ENCODE assay signal across 10 mouse cellular contexts in genomic region chr1:143730899-143731298, GRCm38 (mm10). TPM values are rescaled to one million over a fixed set of nuclear protein-coding genes. Genes with fewer than 3 reads are reported as not detected.
DNase-seq lines count a peak whose midpoint lies in the region; ATAC-seq and TF ChIP-seq lines count a peak whose summit lies in the region.
"Had no signal": no experiment of that assay in that cellular context is flagged by ENCODE, and none has a peak within 500 bp of the region (broad histone marks: within the 10 kb centered on the region; RNA-seq: fewer than 3 reads in every experiment).

No protein-coding gene starts in this region.

- no peaks in the 10 kb centered on the region for H3K9me3 ChIP-seq in hindbrain, postnatal 0 days (ENCODE audit: low read length)
- H3K9me3 ChIP-seq in hindbrain, embryonic 14.5 days (ENCODE audit: control insufficient read depth, low read length) = no peaks in the 10 kb centered on the region
- no peaks in the 10 kb centered on the region for H3K9me3 ChIP-seq in E14TG2a.4 (ENCODE audit: low read length)
- no peaks in the 10 kb centered on the region for H3K9me3 ChIP-seq in forebrain, embryonic 13.5 days (replicated peaks)
- H3K9me3 ChIP-seq: embryonic facial prominence, embryonic 13.5 days had no signal

- peak; percentile 61 for TF ChIP-seq CTCF in hindbrain, postnatal 0 days (IDR thresholded peaks at IDR 0.05; ENCODE audit: low read depth)
- peak; percentile 71 for TF ChIP-seq CTCF in E14TG2a.4 (conservative IDR thresholded peaks at IDR 0.05; ENCODE audit: low read length)

- no peak overlapping the region for H3K9ac ChIP-seq in hindbrain, postnatal 0 days (replicated peaks; ENCODE audit: low read length)
- H3K9ac ChIP-seq in hindbrain, embryonic 14.5 days = no peak overlapping the region
- no peak overlapping the region for H3K9ac ChIP-seq in forebrain, embryonic 13.5 days
- H3K9ac ChIP-seq: embryonic facial prominence, embryonic 13.5 days had no signal

- H3K4me2 ChIP-seq in hindbrain, postnatal 0 days (ENCODE audit: low read depth, low read length) = no peak overlapping the region
- no peak overlapping the region for H3K4me2 ChIP-seq in hindbrain, embryonic 14.5 days (replicated peaks)
- H3K4me2 ChIP-seq in forebrain, embryonic 13.5 days = no peak overlapping the region
- H3K4me2 ChIP-seq: embryonic facial prominence, embryonic 13.5 days had no signal

- no peaks in the 10 kb centered on the region for H3K36me3 ChIP-seq in hindbrain, postnatal 0 days (ENCODE audit: insufficient read depth, low read length)
- H3K36me3 ChIP-seq in hindbrain, embryonic 14.5 days (replicated peaks; ENCODE audit: control insufficient read depth, insufficient read depth) = no peaks in the 10 kb centered on the region
- no peaks in the 10 kb centered on the region for H3K36me3 ChIP-seq in E14TG2a.4 (ENCODE audit: insufficient read depth, low read length)
- H3K36me3 ChIP-seq in forebrain, embryonic 13.5 days (ENCODE audit: poor library complexity, severe bottlenecking) = no peaks in the 10 kb centered on the region
- H3K36me3 ChIP-seq: embryonic facial prominence, embryonic 13.5 days had no signal

- no peak overlapping the region for H3K27ac ChIP-seq in hindbrain, postnatal 0 days
- H3K27ac ChIP-seq in hindbrain, embryonic 14.5 days = no peak overlapping the region
- no peak overlapping the region for H3K27ac ChIP-seq in forebrain, embryonic 13.5 days
- H3K27ac ChIP-seq: embryonic facial prominence, embryonic 13.5 days had no signal

- peak; percentile 50 for DNase-seq in hindbrain, postnatal 0 days (ENCODE audit: low spot score)
- no peak for DNase-seq in hindbrain, embryonic 14.5 days (ENCODE audit: low spot score)
- peak; percentile 59 for DNase-seq in lung, postnatal 36 days
- DNase-seq in right cerebral cortex, adult 18-20 months = no peak
- no peak for DNase-seq in frontal cortex, postnatal 25 days (ENCODE audit: low spot score in 2 of 2)

- H3K4me3 ChIP-seq in hindbrain, postnatal 0 days (ENCODE audit: low read length) = no peak overlapping the region
- H3K4me3 ChIP-seq in hindbrain, embryonic 14.5 days (replicated peaks; ENCODE audit: low read length) = no peak overlapping the region
- H3K4me3 ChIP-seq in E14TG2a.4 (replicated peaks; ENCODE audit: low read length) = no peak overlapping the region
- no peak overlapping the region for H3K4me3 ChIP-seq in forebrain, embryonic 13.5 days
- H3K4me3 ChIP-seq: embryonic facial prominence, embryonic 13.5 days; megakaryocyte, embryonic 14.5 days had no signal

- WGBS in hindbrain, postnatal 0 days = 80% methylated on average over 2 of the region's 2 CpGs
- WGBS in hindbrain, embryonic 14.5 days = 91% methylated on average over 2 of the region's 2 CpGs
- 75% methylated on average over 2 of the region's 2 CpGs for WGBS in forebrain, embryonic 13.5 days

- no peak for ATAC-seq in hindbrain, postnatal 0 days
- no peak for ATAC-seq in hindbrain, embryonic 14.5 days (ENCODE audit: low FRiP score)
- peak; percentile 94 for ATAC-seq in common myeloid progenitor, adult 5-6 weeks (replicated peaks; ENCODE audit: low read depth, poor library complexity, severe bottlenecking)
- ATAC-seq in forebrain, embryonic 13.5 days = no peak

- H3K27me3 ChIP-seq in hindbrain, postnatal 0 days (ENCODE audit: insufficient read depth, low read length) = no peaks in the 10 kb centered on the region
- H3K27me3 ChIP-seq in hindbrain, embryonic 14.5 days (ENCODE audit: control insufficient read depth, insufficient read depth, low read length) = no peaks in the 10 kb centered on the region
- H3K27me3 ChIP-seq in E14TG2a.4 (ENCODE audit: insufficient read depth, low read length) = no peaks in the 10 kb centered on the region
- no peaks in the 10 kb centered on the region for H3K27me3 ChIP-seq in forebrain, embryonic 13.5 days
- H3K27me3 ChIP-seq: embryonic facial prominence, embryonic 13.5 days; megakaryocyte, embryonic 14.5 days had no signal

- no peaks in the 10 kb centered on the region for H3K4me1 ChIP-seq in hindbrain, postnatal 0 days (ENCODE audit: insufficient read depth, low read length)
- H3K4me1 ChIP-seq in hindbrain, embryonic 14.5 days (replicated peaks; ENCODE audit: control insufficient read depth, insufficient read depth, low read length) = no peaks in the 10 kb centered on the region
- peaks cover 52% of the 10 kb centered on the region for H3K4me1 ChIP-seq in E14TG2a.4 (replicated peaks; ENCODE audit: low read depth, low read length)
- H3K4me1 ChIP-seq in forebrain, embryonic 13.5 days = no peaks in the 10 kb centered on the region
- H3K4me1 ChIP-seq: embryonic facial prominence, embryonic 13.5 days had no signal

RNA-seq across cellular contexts. Expression of gene Glrx2, which starts 14.8 kb away (rescaled TPM):
- 23.4 and 33.0 TPM in 2 replicates for total RNA-seq in hindbrain, postnatal 0 days (2014; rRNA removed)
- polyA plus RNA-seq in hindbrain, postnatal 0 days (2015; fragmentation: Nextera tagmentation; extraction: Ambion mirVana) = 114 and 123 TPM in 2 replicates
- 87.7 and 105 TPM in 2 replicates for polyA plus RNA-seq in hindbrain, embryonic 14.5 days (2014; fragmentation: Nextera tagmentation; extraction: Ambion mirVana)
- total RNA-seq in common myeloid progenitor, adult 5-6 weeks (2017) = 36.8 and 47.7 TPM in 2 replicates
- polyA plus RNA-seq in forebrain, embryonic 13.5 days (2015; fragmentation: Nextera tagmentation; extraction: Ambion mirVana) = 161 and 192 TPM in 2 replicates

RNA-seq across cellular contexts. Expression of gene Cdc73, which starts 28.2 kb away (rescaled TPM):
- 7.1 and 8.5 TPM in 2 replicates for total RNA-seq in hindbrain, postnatal 0 days (2014; rRNA removed)
- polyA plus RNA-seq in hindbrain, postnatal 0 days (2015; fragmentation: Nextera tagmentation; extraction: Ambion mirVana) = 15.3 and 15.8 TPM in 2 replicates
- 15.4 and 17.4 TPM in 2 replicates for polyA plus RNA-seq in hindbrain, embryonic 14.5 days (2014; fragmentation: Nextera tagmentation; extraction: Ambion mirVana)
- total RNA-seq in common myeloid progenitor, adult 5-6 weeks (2017) = 13.2 and 24.6 TPM in 2 replicates
- polyA plus RNA-seq in forebrain, embryonic 13.5 days (2015; fragmentation: Nextera tagmentation; extraction: Ambion mirVana) = 24.0 and 30.6 TPM in 2 replicates

RNA-seq across cellular contexts. Expression of gene Trove2, which starts 46.0 kb away (rescaled TPM):
- total RNA-seq in hindbrain, postnatal 0 days (2014; rRNA removed) = 28.6 and 29.1 TPM in 2 replicates
- polyA plus RNA-seq in hindbrain, postnatal 0 days (2015; fragmentation: Nextera tagmentation; extraction: Ambion mirVana) = 24.2 and 24.6 TPM in 2 replicates
- 31.4 and 34.5 TPM in 2 replicates for polyA plus RNA-seq in hindbrain, embryonic 14.5 days (2014; fragmentation: Nextera tagmentation; extraction: Ambion mirVana)
- total RNA-seq in common myeloid progenitor, adult 5-6 weeks (2017) = 6.7 and 7.4 TPM in 2 replicates
- polyA plus RNA-seq in forebrain, embryonic 13.5 days (2015; fragmentation: Nextera tagmentation; extraction: Ambion mirVana) = 46.1 and 50.8 TPM in 2 replicates

RNA-seq across cellular contexts. Expression of gene Uchl5, which starts 46.2 kb away (rescaled TPM):
- 4.4 and 7.2 TPM in 2 replicates for total RNA-seq in hindbrain, postnatal 0 days (2014; rRNA removed)
- 65.1 and 65.5 TPM in 2 replicates for polyA plus RNA-seq in hindbrain, postnatal 0 days (2015; fragmentation: Nextera tagmentation; extraction: Ambion mirVana)
- 46.4 and 52.7 TPM in 2 replicates for polyA plus RNA-seq in hindbrain, embryonic 14.5 days (2014; fragmentation: Nextera tagmentation; extraction: Ambion mirVana)
- 194 and 202 TPM in 2 replicates for total RNA-seq in common myeloid progenitor, adult 5-6 weeks (2017)
- polyA plus RNA-seq in forebrain, embryonic 13.5 days (2015; fragmentation: Nextera tagmentation; extraction: Ambion mirVana) = 84.5 and 87.9 TPM in 2 replicates

Comparison
In these comparisons a context has a peak if more than half of its experiments do, and no peak if none do; other contexts are left out.
1. DNase-seq: peak in hindbrain, postnatal 0 days (single experiment) and lung, postnatal 36 days (single experiment); none in hindbrain, embryonic 14.5 days (single experiment), right cerebral cortex, adult 18-20 months (single experiment) and frontal cortex, postnatal 25 days (0 of 2).